In the genomic region with DNA sequence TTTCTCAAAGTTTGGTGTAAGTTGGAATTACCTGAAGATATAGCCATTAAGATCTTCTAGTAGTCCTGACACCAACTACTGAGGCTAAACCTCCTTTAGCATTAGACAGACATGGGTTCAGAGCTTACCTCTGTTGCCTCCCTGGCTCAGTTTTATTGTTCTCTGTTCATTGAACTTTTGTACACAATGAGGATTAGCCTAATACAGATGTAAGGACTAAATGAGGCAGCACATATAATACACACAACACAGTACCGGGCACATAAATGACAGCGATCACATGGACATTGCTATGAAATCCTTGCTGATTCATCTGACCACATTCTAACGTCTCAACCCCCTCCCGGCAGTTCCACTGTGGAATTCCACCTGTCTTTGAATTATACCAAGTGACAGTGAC, we compare ENCODE assay signal across 16 mouse cellular contexts.
"Had no signal": no experiment of that assay in that cellular context is flagged by ENCODE, and none has a peak within 500 bp of the region (broad histone marks: within the 10 kb centered on the region; RNA-seq: fewer than 3 reads in every experiment).

No protein-coding gene starts in this region.

- H3K9ac ChIP-seq: neural tube, embryonic 13.5 days; neural tube, embryonic 15.5 days; stomach, embryonic 15.5 days had no signal

- H3K9me3 ChIP-seq: neural tube, embryonic 13.5 days; neural tube, embryonic 15.5 days; stomach, embryonic 15.5 days had no signal

- H3K4me1 ChIP-seq: stomach, embryonic 15.5 days had no signal

- H3K27me3 ChIP-seq: neural tube, embryonic 13.5 days; neural tube, embryonic 15.5 days; stomach, embryonic 15.5 days had no signal

- DNase-seq: retina, postnatal 1 day; right cerebral cortex, adult 18-20 months; right cerebral cortex, postnatal 14 days; right cerebral cortex, postnatal 25 days; right cerebral cortex, postnatal 4 days; spleen, adult 18-20 months; thymus, adult 18-20 months; thymus, adult 2 months; thymus, postnatal 14 days; thymus, postnatal 25 days; thymus, postnatal 36 days; thymus, postnatal 4 days had no signal

- H3K4me3 ChIP-seq: neural tube, embryonic 13.5 days; neural tube, embryonic 15.5 days; stomach, embryonic 15.5 days had no signal

- H3K27ac ChIP-seq: neural tube, embryonic 13.5 days; neural tube, embryonic 15.5 days; stomach, embryonic 15.5 days; stomach, postnatal 0 days had no signal

- H3K36me3 ChIP-seq: neural tube, embryonic 13.5 days; neural tube, embryonic 15.5 days; stomach, embryonic 15.5 days had no signal

- H3K4me2 ChIP-seq: neural tube, embryonic 13.5 days; neural tube, embryonic 15.5 days; stomach, embryonic 15.5 days had no signal
